Mouse (Mus musculus) stomach, postnatal 0 days (tissue): ENCODE data around the gene Anapc15-ps. TPM values are rescaled to one million over a fixed set of nuclear protein-coding genes. Genes with fewer than 3 reads are reported as not detected.

Experiments used
- ATAC-seq: fragments of 200-750 bp; cut with Nextera tagmentation; 2 replicates; pipeline ENCODE4 v1.8.0; 2017; ENCODE audit not compliant: low FRiP score, low TSS enrichment
- DNase-seq: peaks from one replicate; pipeline ENCODE4 v3.0.0-alpha.2; 2016; ENCODE audit warnings: low spot score
- H3K27ac ChIP-seq: fragments of 300-500 bp; sonication (generic); replicated peaks from 2 replicates; pipeline ENCODE4 v1.5.1; 2014; ENCODE audit warnings: mild to moderate bottlenecking, control low read depth
- H3K27me3 ChIP-seq: fragments of 300-500 bp; sonication (generic); 2 replicates; pipeline ENCODE4 v1.6.1; 2014; ENCODE audit warnings: low read length; ENCODE audit not compliant: control insufficient read depth, insufficient read depth
- H3K36me3 ChIP-seq: fragments of 300-500 bp; sonication (generic); 2 replicates; pipeline ENCODE4 v1.6.1; 2014; ENCODE audit warnings: low read length, mixed read lengths; ENCODE audit not compliant: control insufficient read depth, insufficient read depth
- H3K4me1 ChIP-seq: fragments of 300-500 bp; sonication (generic); replicated peaks from 2 replicates; pipeline ENCODE4 v1.6.1; 2014; ENCODE audit warnings: antibody characterized with exemption; ENCODE audit not compliant: control insufficient read depth, insufficient read depth
- H3K4me2 ChIP-seq: fragments of 300-500 bp; sonication (generic); replicated peaks from 2 replicates; pipeline ENCODE4 v1.6.1; 2014; ENCODE audit warnings: low read depth, mild to moderate bottlenecking, control low read depth, moderate library complexity
- H3K4me3 ChIP-seq: fragments of 300-500 bp; sonication (generic); 2 replicates; pipeline ENCODE4 v1.5.1; 2014; ENCODE audit warnings: low read depth, low read length, control low read depth
- H3K9ac ChIP-seq: fragments of 300-500 bp; sonication (generic); 2 replicates; pipeline ENCODE4 v1.6.1; 2014; ENCODE audit warnings: mild to moderate bottlenecking, low read length, control low read depth, mixed read lengths
- H3K9me3 ChIP-seq: fragments of 300-500 bp; sonication (generic); 2 replicates; pipeline ENCODE4 v1.6.1; 2016; ENCODE audit warnings: low read length; ENCODE audit not compliant: control insufficient read depth
- CTCF ChIP-seq: IDR thresholded peaks from 2 replicates; pipeline ENCODE4 v1.5.1; 2016; ENCODE audit warnings: antibody characterized with exemption, low read depth, mild to moderate bottlenecking, moderate library complexity
- EP300 ChIP-seq: optimal IDR thresholded peaks from 2 replicates; pipeline ENCODE3; 2016; ENCODE audit warnings: antibody characterized with exemption
- WGBS: fragments of 180-500 bp; shearing (Covaris S2); extraction: QIAGEN DNeasy Blood & Tissue Kit; methylation state at CpG from one replicate; pipeline ENCODE4 v1.1.7; 2014; 5-methylcytosine and 5-hydroxymethylcytosine counted together
- polyA plus RNA-seq: library from polyadenylated mRNA; unstranded; fragments of >200 nt; fragmentation: Nextera tagmentation; extraction: Ambion mirVana; gene quantifications from 2 replicates; pipeline ENCODE4 v1.2.1, GENCODE M21; 2015

Anapc15-ps gene
- polyA plus RNA-seq, 1 experiment from 2014 or later: not detected

GRCm38 (mm10) chr10:95715687-95716086, 42.4 kb upstream of the Anapc15-ps start:
- Histone ChIP-seq H3K4me2 (no peak overlapping the region), H3K9me3 (no peaks in the 10 kb centered on the region), H3K27ac (no peak overlapping the region), H3K4me1 (no peaks in the 10 kb centered on the region), H3K27me3 (no peaks in the 10 kb centered on the region), H3K9ac (no peak overlapping the region), H3K4me3 (no peak overlapping the region), H3K36me3 (no peaks in the 10 kb centered on the region)
- WGBS: 58% methylated on average over 6 of the region's 6 CpGs
- TF ChIP-seq EP300 (no peak), CTCF (no peak)
- ATAC-seq: no peak
- no peak for DNase-seq

GRCm38 (mm10) chr10:95712221-95712620, 39.0 kb upstream of the Anapc15-ps start:
- 47% methylated on average over 6 of the region's 6 CpGs for WGBS
- no peaks in the 10 kb centered on the region for H3K9me3 ChIP-seq
- DNase-seq (no peak), ATAC-seq (peak; percentile 32; the same call in 1 of the 2 replicates)
- no peak overlapping the region for H3K27ac ChIP-seq
- no peak for TF ChIP-seq EP300
- H3K27me3 ChIP-seq: no peaks in the 10 kb centered on the region
- H3K36me3 ChIP-seq: no peaks in the 10 kb centered on the region
- H3K9ac ChIP-seq: no peak overlapping the region
- no peak overlapping the region for H3K4me3 ChIP-seq
- no peaks in the 10 kb centered on the region for H3K4me1 ChIP-seq
- no peak overlapping the region for H3K4me2 ChIP-seq

GRCm38 (mm10) chr10:95709903-95710660, 36.8 kb upstream of the Anapc15-ps start:
- H3K4me2 ChIP-seq: no peak overlapping the region
- 58% methylated on average over 8 of the region's 8 CpGs for WGBS
- no peak overlapping the region for H3K9ac ChIP-seq
- no peaks in the 10 kb centered on the region for H3K9me3 ChIP-seq
- TF ChIP-seq CTCF (no peak), EP300 (no peak)
- no peak overlapping the region for H3K4me3 ChIP-seq
- no peaks in the 10 kb centered on the region for H3K36me3 ChIP-seq
- ATAC-seq (no peak), DNase-seq (no peak)
- H3K4me1 ChIP-seq: no peaks in the 10 kb centered on the region
- H3K27me3 ChIP-seq: no peaks in the 10 kb centered on the region
- no peak overlapping the region for H3K27ac ChIP-seq

GRCm38 (mm10) chr10:95709143-95709880, 36.1 kb upstream of the Anapc15-ps start:
- no peak overlapping the region for H3K4me3 ChIP-seq
- WGBS: 61% methylated on average over 10 of the region's 10 CpGs
- no peak overlapping the region for H3K27ac ChIP-seq
- no peaks in the 10 kb centered on the region for H3K9me3 ChIP-seq
- TF ChIP-seq CTCF (no peak), EP300 (no peak)
- H3K27me3 ChIP-seq: no peaks in the 10 kb centered on the region
- no peak for ATAC-seq
- no peaks in the 10 kb centered on the region for H3K4me1 ChIP-seq
- H3K4me2 ChIP-seq: no peak overlapping the region
- no peak overlapping the region for H3K9ac ChIP-seq
- H3K36me3 ChIP-seq: no peaks in the 10 kb centered on the region
- DNase-seq: no peak

- 55% methylated on average over 5 of the region's 5 CpGs for WGBS
- Histone ChIP-seq H3K4me3 (no peak overlapping the region), H3K36me3 (no peaks in the 10 kb centered on the region), H3K27me3 (no peaks in the 10 kb centered on the region), H3K4me1 (no peaks in the 10 kb centered on the region), H3K9ac (no peak overlapping the region), H3K9me3 (no peaks in the 10 kb centered on the region), H3K4me2 (no peak overlapping the region), H3K27ac (no peak overlapping the region)
- ATAC-seq (0 out of 2 replicates have a peak, but pooled peaks have one; percentile 18), DNase-seq (no peak)
- no peak for TF ChIP-seq EP300
- no peak for TF ChIP-seq CTCF
Measured at GRCm38 (mm10) chr10:95708001-95708400, 34.8 kb upstream of the Anapc15-ps start.

- H3K9me3 ChIP-seq: no peaks in the 10 kb centered on the region
- WGBS: 78% methylated on average over 9 of the region's 9 CpGs
- H3K4me3 ChIP-seq: no peak overlapping the region
- no peak overlapping the region for H3K9ac ChIP-seq
- no peaks in the 10 kb centered on the region for H3K27me3 ChIP-seq
- TF ChIP-seq EP300 (no peak), CTCF (no peak)
- DNase-seq (no peak), ATAC-seq (no peak)
- H3K27ac ChIP-seq: no peak overlapping the region
- no peaks in the 10 kb centered on the region for H3K4me1 ChIP-seq
- no peaks in the 10 kb centered on the region for H3K36me3 ChIP-seq
- no peak overlapping the region for H3K4me2 ChIP-seq
Measured at GRCm38 (mm10) chr10:95706867-95707266, 33.6 kb upstream of the Anapc15-ps start.
